Mouse (Mus musculus) stomach, postnatal 0 days (tissue): Measurements from ENCODE around the gene Gm17581.

Experiments
- CTCF ChIP-seq: IDR thresholded peaks from 2 replicates; pipeline ENCODE4 v1.5.1; 2016; ENCODE audit warnings: antibody characterized with exemption, low read depth, mild to moderate bottlenecking, moderate library complexity
- EP300 ChIP-seq: optimal IDR thresholded peaks from 2 replicates; pipeline ENCODE3; 2016; ENCODE audit warnings: antibody characterized with exemption

- TF ChIP-seq CTCF (no peak), EP300 (no peak)
Observed at GRCm38 (mm10) chr2:155724526-155724925, 11.1 kb downstream of the Gm17581 start.
